ENCODE assay signal across 8 mouse cellular contexts in genomic region chr7:55793236-55793951, GRCm38 (mm10). TPM values are rescaled to one million over a fixed set of nuclear protein-coding genes. Genes with fewer than 3 reads are reported as not detected.
DNase-seq lines count a peak whose midpoint lies in the region; ATAC-seq and TF ChIP-seq lines count a peak whose summit lies in the region.

No protein-coding gene starts in this region.

- H3K4me3 ChIP-seq in C2C12 (ENCODE audit: insufficient read depth, poor library complexity, severe bottlenecking): peak overlapping the region; percentile 51
- H3K4me3 ChIP-seq in forebrain, embryonic 11.5 days (ENCODE audit: low read depth, low read length): peak overlapping the region; percentile 79
- H3K4me3 ChIP-seq in limb, embryonic 15.5 days: peak overlapping the region; percentile 70
- peak overlapping the region; percentile 78 for H3K4me3 ChIP-seq in stomach, postnatal 0 days (ENCODE audit: low read depth, low read length)

- peak overlapping the region; percentile 41; the same call in 1 of the 2 replicates for H3K27ac ChIP-seq in forebrain, embryonic 11.5 days (ENCODE audit: low read depth, low read length)
- peak overlapping the region; percentile 85 for H3K27ac ChIP-seq in limb, embryonic 15.5 days
- H3K27ac ChIP-seq in stomach, postnatal 0 days (replicated peaks): 0 out of 2 replicates have a peak overlapping the region, but pooled peaks have one; percentile 8

- no peak for DNase-seq in frontal cortex, postnatal 25 days (ENCODE audit: low spot score in 2 of 2)
- no peak for DNase-seq in forebrain, embryonic 11.5 days (ENCODE audit: low spot score)
- no peak for DNase-seq in stomach, postnatal 0 days (ENCODE audit: low spot score)
- no peak for DNase-seq in adrenal gland, adult 8-10 months
- DNase-seq in urinary bladder, postnatal 4 days (ENCODE audit: low spot score in 2 of 2): no peak

- H3K27me3 ChIP-seq in C2C12 (ENCODE audit: control insufficient read depth, insufficient read depth, insufficient read length): no peaks in the 10 kb centered on the region
- no peaks in the 10 kb centered on the region for H3K27me3 ChIP-seq in forebrain, embryonic 11.5 days (ENCODE audit: control insufficient read depth, insufficient read depth, low read length)
- no peaks in the 10 kb centered on the region for H3K27me3 ChIP-seq in limb, embryonic 15.5 days
- H3K27me3 ChIP-seq in stomach, postnatal 0 days (ENCODE audit: control insufficient read depth, insufficient read depth, low read length): no peaks in the 10 kb centered on the region

- no peak for TF ChIP-seq CTCF in C2C12 (IDR thresholded peaks at IDR 0.05; ENCODE audit: control insufficient read depth, insufficient read depth, insufficient read length)
- TF ChIP-seq CTCF in stomach, postnatal 0 days (IDR thresholded peaks at IDR 0.05; ENCODE audit: low read depth): no peak

- H3K4me1 ChIP-seq in forebrain, embryonic 11.5 days (replicated peaks; ENCODE audit: control insufficient read depth, insufficient read depth, low read length): peaks cover 2% of the 10 kb centered on the region; the same call in 1 of the 2 replicates
- H3K4me1 ChIP-seq in limb, embryonic 15.5 days: peaks cover 12% of the 10 kb centered on the region
- peaks cover 5% of the 10 kb centered on the region; the same call in 1 of the 2 replicates for H3K4me1 ChIP-seq in stomach, postnatal 0 days (replicated peaks; ENCODE audit: control insufficient read depth, insufficient read depth)

- peak overlapping the region; percentile 52 for H3ac ChIP-seq in C2C12 (ENCODE audit: control insufficient read depth, insufficient read length, low read depth)

- H3K79me2 ChIP-seq in C2C12 (ENCODE audit: control insufficient read depth, insufficient read depth): peaks cover 29% of the 10 kb centered on the region

- H3K36me3 ChIP-seq in C2C12 (ENCODE audit: control insufficient read depth, insufficient read depth): peaks cover 22% of the 10 kb centered on the region
- H3K36me3 ChIP-seq in forebrain, embryonic 11.5 days (ENCODE audit: control insufficient read depth, insufficient read depth, low read length): peaks cover 8% of the 10 kb centered on the region; the same call in 1 of the 2 replicates
- peaks cover 23% of the 10 kb centered on the region for H3K36me3 ChIP-seq in limb, embryonic 15.5 days
- H3K36me3 ChIP-seq in stomach, postnatal 0 days (ENCODE audit: control insufficient read depth, insufficient read depth, low read length): peaks cover 6% of the 10 kb centered on the region; the same call in 1 of the 2 replicates

- peak overlapping the region; percentile 89 for H3K9ac ChIP-seq in forebrain, embryonic 11.5 days (ENCODE audit: low read length)
- H3K9ac ChIP-seq in limb, embryonic 15.5 days: peak overlapping the region; percentile 87
- peak overlapping the region; percentile 91 for H3K9ac ChIP-seq in stomach, postnatal 0 days (ENCODE audit: low read length)

- 0 out of 2 replicates have a peak, but pooled peaks have one; percentile 10 for ATAC-seq in frontal cortex, adult (ENCODE audit: low TSS enrichment)
- peak; percentile 37 for ATAC-seq in forebrain, embryonic 11.5 days (replicated peaks; ENCODE audit: low FRiP score)
- no peak for ATAC-seq in limb, embryonic 15.5 days (ENCODE audit: insufficient number of reproducible peaks, low FRiP score, low TSS enrichment, low read depth)
- ATAC-seq in stomach, postnatal 0 days (ENCODE audit: low FRiP score, low TSS enrichment): no peak

- peak overlapping the region; percentile 68 for H3K4me2 ChIP-seq in forebrain, embryonic 11.5 days (ENCODE audit: low read depth, low read length, severe bottlenecking)
- peak overlapping the region; percentile 55 for H3K4me2 ChIP-seq in limb, embryonic 15.5 days
- H3K4me2 ChIP-seq in stomach, postnatal 0 days (replicated peaks; ENCODE audit: low read depth): peak overlapping the region; percentile 67

- peaks cover 14% of the 10 kb centered on the region for H3K79me3 ChIP-seq in C2C12 (ENCODE audit: low read depth)

- no peak for TF ChIP-seq EP300 in stomach, postnatal 0 days (optimal IDR thresholded peaks at IDR 0.05)

- WGBS in forebrain, embryonic 11.5 days: 39% methylated on average over 13 of the region's 13 CpGs
- 32% methylated on average over 13 of the region's 13 CpGs for WGBS in limb, embryonic 15.5 days
- WGBS in stomach, postnatal 0 days: 36% methylated on average over 13 of the region's 13 CpGs

- no peaks in the 10 kb centered on the region for H3K9me3 ChIP-seq in forebrain, embryonic 11.5 days (ENCODE audit: control insufficient read depth, low read length)
- H3K9me3 ChIP-seq in limb, embryonic 15.5 days: no peaks in the 10 kb centered on the region
- H3K9me3 ChIP-seq in stomach, postnatal 0 days (ENCODE audit: control insufficient read depth, low read length): no peaks in the 10 kb centered on the region

TF ChIP-seq in C2C12, 6 proteins besides CTCF, POLR2A, EP300 and RAD21:
- no peak for TF ChIP-seq MYOD1 (IDR thresholded peaks at IDR 0.05; ENCODE audit: control insufficient read depth, insufficient read length, low read depth)
- no peak for TF ChIP-seq CEBPB (IDR thresholded peaks at IDR 0.05; ENCODE audit: low read depth)
- no peak for TF ChIP-seq MAX (IDR thresholded peaks at IDR 0.05)
- no peak for TF ChIP-seq MYOG (IDR thresholded peaks at IDR 0.05; ENCODE audit: control insufficient read depth, extremely low read depth, insufficient read length)
- TF ChIP-seq FOSL1 (IDR thresholded peaks at IDR 0.05; ENCODE audit: insufficient read depth, low read length, poor library complexity, severe bottlenecking): no peak
- TF ChIP-seq USF1 (IDR thresholded peaks at IDR 0.05; ENCODE audit: low read depth): no peak

RNA-seq across cellular contexts. Expression of gene Tubgcp5, which starts 0.6 kb away (rescaled TPM):
- polyA plus RNA-seq in C2C12 (2012; fragmentation: generic; extraction: Trizol): 3.6 TPM
- 40.9 and 45.2 TPM in 2 replicates for polyA plus RNA-seq in forebrain, embryonic 11.5 days (2014; fragmentation: Nextera tagmentation; extraction: Ambion mirVana)
- 29.2 and 31.8 TPM in 2 replicates for polyA plus RNA-seq in limb, embryonic 15.5 days (2015; fragmentation: Nextera tagmentation; extraction: Ambion mirVana)
- 8.8 and 10.0 TPM in 2 replicates for polyA plus RNA-seq in stomach, postnatal 0 days (2015; fragmentation: Nextera tagmentation; extraction: Ambion mirVana)
- 10 to 100 TPM; 21.7 to 31.7 (median 25.2) TPM for total RNA-seq in adrenal gland, adult 8-10 months (2022)

RNA-seq across cellular contexts. Expression of gene Siglech, which starts 25.4 kb away (rescaled TPM):
- not detected for polyA plus RNA-seq in C2C12 (2012; fragmentation: generic; extraction: Trizol)
- polyA plus RNA-seq in forebrain, embryonic 11.5 days (2014; fragmentation: Nextera tagmentation; extraction: Ambion mirVana): 0.33 and 0.43 TPM in 2 replicates
- polyA plus RNA-seq in limb, embryonic 15.5 days (2015; fragmentation: Nextera tagmentation; extraction: Ambion mirVana): 0.65 and 0.70 TPM in 2 replicates
- polyA plus RNA-seq in stomach, postnatal 0 days (2015; fragmentation: Nextera tagmentation; extraction: Ambion mirVana): 0.79 and 0.81 TPM in 2 replicates
- 1 to 10 TPM in 3 of 4 experiments, under 1 TPM in 1; 0.87 to 1.6 (median 1.2) TPM for total RNA-seq in adrenal gland, adult 8-10 months (2022)

RNA-seq across cellular contexts. Expression of gene Cyfip1, which starts 48.2 kb away (rescaled TPM):
- polyA plus RNA-seq in C2C12 (2012; fragmentation: generic; extraction: Trizol): 47.9 TPM
- polyA plus RNA-seq in forebrain, embryonic 11.5 days (2014; fragmentation: Nextera tagmentation; extraction: Ambion mirVana): 81.4 and 88.7 TPM in 2 replicates
- 115 and 118 TPM in 2 replicates for polyA plus RNA-seq in limb, embryonic 15.5 days (2015; fragmentation: Nextera tagmentation; extraction: Ambion mirVana)
- polyA plus RNA-seq in stomach, postnatal 0 days (2015; fragmentation: Nextera tagmentation; extraction: Ambion mirVana): 49.7 and 59.1 TPM in 2 replicates
- total RNA-seq in adrenal gland, adult 8-10 months (2022): 10 to 100 TPM; 76.0 to 93.3 (median 80.9) TPM

Comparison
In these comparisons a context has a peak if more than half of its experiments do, and no peak if none do; other contexts are left out.
1. ATAC-seq: peak in frontal cortex, adult (single experiment) and forebrain, embryonic 11.5 days (single experiment); none in limb, embryonic 15.5 days (single experiment) and stomach, postnatal 0 days (single experiment).
2. H3K27ac ChIP-seq: peak in every context shown above with its lines; median percentile 85 in limb, embryonic 15.5 days; 41 in forebrain, embryonic 11.5 days; 8 in stomach, postnatal 0 days.
3. Peak in every context shown above with its lines, with median percentiles within 50 percentile points of each other: H3K4me3 ChIP-seq, H3K4me2 ChIP-seq and H3K9ac ChIP-seq.